Mouse (Mus musculus) brain, embryonic 14.5 days (tissue): ENCODE measurements around the gene Hist1h3i.
"Not testable (repeated sequence)": the region's sequence is repeated elsewhere in the genome, so short reads cannot be mapped to it uniquely, and the experiment has no call there.

Experiments used
- CTCF ChIP-seq: fragments of 200-500 bp; IDR thresholded peaks from 2 replicates; pipeline ENCODE4 v1.5.1; 2012; ENCODE audit warnings: inconsistent platforms, mild to moderate bottlenecking, moderate library complexity, borderline replicate concordance; ENCODE audit not compliant: insufficient read depth, insufficient read length; ENCODE audit errors: extremely low read depth
- POLR2A ChIP-seq: fragments of 200-500 bp; IDR thresholded peaks from 2 replicates; pipeline ENCODE4 v1.6.1; 2012; ENCODE audit warnings: mild to moderate bottlenecking, inconsistent platforms, borderline replicate concordance; ENCODE audit not compliant: poor library complexity, insufficient read depth, insufficient read length, severe bottlenecking; ENCODE audit errors: extremely low read depth

GRCm38 (mm10) chr13:21754294-21755001 lies 28.7 kb downstream of the Hist1h3i start:
- TF ChIP-seq POLR2A, CTCF: not testable (repeated sequence)
